Mouse (Mus musculus) kidney, adult 2 months (tissue): ENCODE measurements around the gene Cmtm5. TPM values are rescaled to one million over a fixed set of nuclear protein-coding genes. Genes with fewer than 3 reads are reported as not detected.
"Not testable (repeated sequence)": the region's sequence is repeated elsewhere in the genome, so short reads cannot be mapped to it uniquely, and the experiment has no call there.

Source experiments
- DNase-seq: peaks from one replicate; pipeline ENCODE4 v3.0.0; 2021
- H3K27ac ChIP-seq: fragments of 200-500 bp; 2 replicates; pipeline ENCODE4 v1.5.1; 2012; ENCODE audit warnings: low read depth, low read length, control low read depth, inconsistent platforms; ENCODE audit not compliant: insufficient read depth
- H3K27me3 ChIP-seq: fragments of 200-500 bp; replicated peaks from 2 replicates; pipeline ENCODE4 v1.6.1; 2012; ENCODE audit warnings: mild to moderate bottlenecking, moderate library complexity, low read length, inconsistent platforms; ENCODE audit not compliant: control insufficient read depth, insufficient read depth
- H3K36me3 ChIP-seq: fragments of 200-500 bp; 2 replicates; pipeline ENCODE4 v1.6.1; 2012; ENCODE audit warnings: mild to moderate bottlenecking, moderate library complexity, low read length, inconsistent platforms; ENCODE audit not compliant: control insufficient read depth, insufficient read depth
- H3K4me1 ChIP-seq: fragments of 200-500 bp; 2 replicates; pipeline ENCODE4 v1.6.1; 2011; ENCODE audit warnings: low read length; ENCODE audit not compliant: control insufficient read depth, insufficient read depth
- H3K4me3 ChIP-seq: fragments of 200-500 bp; 2 replicates; pipeline ENCODE4 v1.5.1; 2011; ENCODE audit warnings: mild to moderate bottlenecking, low read depth, low read length, control low read depth; ENCODE audit not compliant: insufficient read depth
- CTCF ChIP-seq: fragments of 200-500 bp; conservative IDR thresholded peaks from 2 replicates; pipeline ENCODE4 v1.5.1; 2011; ENCODE audit warnings: low read depth, mild to moderate bottlenecking, control low read depth, low read length, moderate library complexity, mixed read lengths; ENCODE audit not compliant: insufficient read depth, insufficient read length
- POLR2A ChIP-seq: fragments of 200-500 bp; IDR thresholded peaks from one replicate; pipeline ENCODE4 v1.6.1; 2011; ENCODE audit warnings: low read depth, low read length, control low read depth
- WGBS: fragments of 180-500 bp; shearing (Covaris S2); methylation state at CpG from one replicate; pipeline ENCODE4 v1.1.7; 2018; 5-methylcytosine and 5-hydroxymethylcytosine counted together
- polyA plus RNA-seq: library from polyadenylated mRNA; depleted of rRNA; stranded (reverse); fragments of >200 nt; gene quantifications from 2 replicates; pipeline ENCODE4 v1.2.3, GENCODE M21; 2012

The Cmtm5 gene
- polyA plus RNA-seq, 1 experiment, result 0.59 TPM

DNA sequence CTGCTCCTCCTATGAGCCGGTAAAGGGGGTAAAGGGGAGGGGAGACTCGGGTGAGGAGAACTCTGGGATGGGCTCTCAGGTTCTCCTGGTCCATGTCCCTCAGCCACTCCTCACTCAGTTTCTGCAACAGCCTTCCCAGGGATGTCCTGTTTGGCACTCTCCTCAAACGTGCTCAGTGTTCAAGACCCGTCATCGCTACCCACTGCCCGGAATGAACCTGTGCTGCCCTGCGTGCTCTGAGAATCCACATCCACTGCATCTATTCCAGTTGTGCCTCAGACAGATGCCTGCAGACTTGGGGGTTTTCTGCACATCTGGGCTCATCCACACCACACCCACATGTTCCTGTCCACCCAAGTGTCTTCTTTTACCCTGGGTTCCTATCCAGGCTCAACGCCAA, 6.4 kb downstream of the Cmtm5 start:
- H3K27me3 ChIP-seq, result no peaks in the 10 kb centered on the region
- WGBS, result 90% methylated on average over 8 of the region's 8 CpGs
- no peaks in the 10 kb centered on the region for H3K36me3 ChIP-seq
- no peak for DNase-seq
- TF ChIP-seq CTCF, result no peak
- TF ChIP-seq POLR2A, result no peak
- peaks cover 13% of the 10 kb centered on the region for H3K4me1 ChIP-seq
- no peak overlapping the region for H3K27ac ChIP-seq
- no peak overlapping the region for H3K4me3 ChIP-seq

DNA sequence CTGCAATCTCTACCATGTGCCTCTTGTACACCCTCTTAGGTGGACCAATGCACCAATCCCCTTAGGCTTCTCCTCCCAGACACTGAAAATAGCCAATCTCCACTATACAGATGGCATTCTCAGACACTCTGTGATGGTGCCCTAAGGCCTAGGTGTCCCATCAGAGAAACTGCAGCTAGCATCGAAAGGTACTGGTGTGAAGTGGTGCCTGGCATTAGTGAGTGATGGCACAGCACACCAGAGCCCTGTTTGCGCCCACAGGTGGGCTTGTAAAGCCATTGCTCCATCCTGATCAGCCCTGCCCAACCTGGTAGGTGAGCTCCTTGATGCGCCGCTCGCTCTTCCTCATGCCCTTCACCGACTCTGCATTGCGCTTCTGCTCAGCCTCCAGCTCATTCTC, 7.9 kb downstream of the Cmtm5 start:
- Histone ChIP-seq H3K4me1 (peaks cover 13% of the 10 kb centered on the region), H3K36me3 (no peaks in the 10 kb centered on the region), H3K4me3 (no peak overlapping the region), H3K27me3 (no peaks in the 10 kb centered on the region), H3K27ac (no peak overlapping the region)
- 97% methylated on average over 7 of the region's 7 CpGs for WGBS
- no peak for DNase-seq
- no peak for TF ChIP-seq POLR2A

GRCm38 (mm10) chr14:54944939-54945338, 8.9 kb downstream of the Cmtm5 start:
- Histone ChIP-seq H3K36me3 (no peaks in the 10 kb centered on the region), H3K4me3 (no peak overlapping the region), H3K4me1 (peaks cover 8% of the 10 kb centered on the region), H3K27me3 (no peaks in the 10 kb centered on the region), H3K27ac (no peak overlapping the region)
- no peak for DNase-seq
- WGBS, result 80% methylated on average over 2 of the region's 2 CpGs
- TF ChIP-seq POLR2A (no peak), CTCF (no peak)

GRCm38 (mm10) chr14:54945975-54946704, 10.1 kb downstream of the Cmtm5 start:
- no peak overlapping the region for H3K27ac ChIP-seq
- H3K27me3 ChIP-seq, result no peaks in the 10 kb centered on the region
- H3K4me3 ChIP-seq, result no peak overlapping the region
- no peak for TF ChIP-seq POLR2A
- TF ChIP-seq CTCF, result no peak
- DNase-seq, result no peak
- WGBS, result 77% methylated on average over 19 of the region's 19 CpGs
- H3K4me1 ChIP-seq, result peaks cover 4% of the 10 kb centered on the region
- H3K36me3 ChIP-seq, result no peaks in the 10 kb centered on the region

DNA sequence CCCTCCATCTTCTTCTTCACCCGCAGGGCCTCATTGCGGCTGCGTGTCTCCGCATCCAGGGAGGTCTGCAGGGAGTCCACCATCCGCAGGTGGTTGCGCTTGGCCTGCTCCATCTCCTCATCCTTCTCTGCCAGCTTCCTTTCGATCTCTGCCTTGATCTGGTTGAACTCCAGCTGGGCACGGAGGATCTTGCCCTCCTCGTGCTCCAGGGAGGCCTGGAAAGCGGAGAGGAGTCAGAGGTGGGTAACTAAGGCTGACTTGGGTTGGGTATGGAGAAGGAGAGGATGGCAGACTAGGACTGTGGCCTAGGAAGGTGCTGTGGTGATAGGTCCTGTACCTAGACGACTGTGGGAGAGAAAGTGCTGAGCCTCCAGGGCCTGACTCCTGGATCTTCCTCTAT, 10.9 kb downstream of the Cmtm5 start:
- H3K27ac ChIP-seq, DNase-seq, H3K36me3 ChIP-seq, H3K27me3 ChIP-seq, H3K4me1 ChIP-seq, H3K4me3 ChIP-seq: not testable (repeated sequence)
- 92% methylated on average over 11 of the region's 11 CpGs for WGBS

DNA sequence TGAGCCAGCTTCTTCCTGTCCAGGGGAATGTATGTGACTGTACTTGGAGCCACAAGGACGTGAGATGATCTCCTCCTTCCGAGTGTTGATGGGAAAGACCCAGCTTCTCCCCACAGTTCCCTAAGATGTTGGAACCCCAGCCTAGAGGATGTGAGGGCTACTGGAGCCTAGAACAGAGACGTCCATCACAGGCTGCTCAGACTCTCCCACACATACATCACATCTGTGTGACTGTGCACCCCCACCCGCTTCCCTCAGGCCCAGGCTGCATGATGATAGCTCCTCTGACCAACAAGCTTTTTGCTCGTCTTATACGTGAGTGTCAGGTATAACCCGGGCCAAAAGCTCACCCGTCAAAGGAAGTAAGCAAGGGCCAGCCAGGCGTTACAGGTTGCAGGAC, 12.7 kb downstream of the Cmtm5 start:
- Histone ChIP-seq H3K4me3 (no peak overlapping the region), H3K27me3 (no peaks in the 10 kb centered on the region), H3K4me1 (no peaks in the 10 kb centered on the region), H3K27ac (no peak overlapping the region), H3K36me3 (no peaks in the 10 kb centered on the region)
- TF ChIP-seq CTCF, result no peak
- TF ChIP-seq POLR2A, result no peak
- 74% methylated on average over 9 of the region's 9 CpGs for WGBS
- DNase-seq, result no peak

DNA sequence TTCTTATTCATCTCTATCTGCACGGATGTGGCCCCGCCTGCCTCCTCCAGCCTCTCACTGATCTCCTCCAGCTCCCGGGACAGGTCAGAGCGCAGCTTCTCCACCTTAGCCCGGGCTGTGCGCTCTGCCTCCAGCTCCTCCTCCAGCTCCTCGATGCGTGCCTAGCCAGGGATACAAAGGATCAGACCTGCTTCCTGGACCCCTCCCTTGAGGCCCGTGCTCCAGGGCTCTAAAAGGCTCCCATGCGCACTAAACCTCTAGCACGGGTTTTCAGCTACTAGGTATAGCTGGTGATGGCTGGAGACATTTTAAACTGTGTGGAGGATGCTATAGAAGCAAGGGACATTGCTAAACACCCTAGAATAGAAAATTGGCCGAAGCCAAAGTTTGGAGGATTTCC, 14.4 kb downstream of the Cmtm5 start:
- WGBS, result 66% methylated on average over 12 of the region's 12 CpGs
- no peak for DNase-seq
- H3K27ac ChIP-seq, result no peak overlapping the region
- no peaks in the 10 kb centered on the region for H3K27me3 ChIP-seq
- no peak for TF ChIP-seq CTCF
- TF ChIP-seq POLR2A, result no peak
- H3K36me3 ChIP-seq, result no peaks in the 10 kb centered on the region
- H3K4me1 ChIP-seq, result no peaks in the 10 kb centered on the region
- no peak overlapping the region for H3K4me3 ChIP-seq
